Mouse (Mus musculus) hindbrain, embryonic 10.5 days (tissue): ENCODE data around the gene Olfr1424. TPM values are rescaled to one million over a fixed set of nuclear protein-coding genes. Genes with fewer than 3 reads are reported as not detected.
"Not testable (repeated sequence)": the region's sequence is repeated elsewhere in the genome, so short reads cannot be mapped to it uniquely, and the experiment has no call there.

Experiments
- DNase-seq: peaks from one replicate; pipeline ENCODE4 v3.0.0-alpha.2; 2017; ENCODE audit warnings: low spot score
- H3K27ac ChIP-seq: fragments of 300-500 bp; sonication (generic); 2 replicates; pipeline ENCODE4 v1.5.1; 2016; ENCODE audit warnings: mild to moderate bottlenecking, moderate library complexity
- H3K27me3 ChIP-seq: fragments of 300-500 bp; sonication (generic); 2 replicates; pipeline ENCODE4 v1.6.1; 2016; ENCODE audit warnings: mild to moderate bottlenecking; ENCODE audit not compliant: poor library complexity, insufficient read depth, severe bottlenecking
- H3K36me3 ChIP-seq: fragments of 300-500 bp; sonication (generic); 2 replicates; pipeline ENCODE4 v1.6.1; 2016; ENCODE audit warnings: mild to moderate bottlenecking, moderate library complexity
- H3K4me1 ChIP-seq: fragments of 300-500 bp; sonication (generic); replicated peaks from 2 replicates; pipeline ENCODE4 v1.6.1; 2016; ENCODE audit warnings: mild to moderate bottlenecking
- H3K4me3 ChIP-seq: fragments of 300-500 bp; sonication (generic); 2 replicates; pipeline ENCODE4 v1.5.1; 2016; ENCODE audit warnings: mild to moderate bottlenecking, moderate library complexity
- H3K9me3 ChIP-seq: fragments of 300-500 bp; sonication (generic); 2 replicates; pipeline ENCODE4 v1.6.1; 2016; ENCODE audit warnings: mild to moderate bottlenecking, moderate library complexity
- WGBS: fragments of 180-500 bp; shearing (Covaris S2); methylation state at CpG from one replicate; pipeline ENCODE4 v1.1.7; 2016; 5-methylcytosine and 5-hydroxymethylcytosine counted together
- polyA plus RNA-seq: library from polyadenylated mRNA; unstranded; fragments of >200 nt; fragmentation: Nextera tagmentation; extraction: Ambion mirVana; gene quantifications from 2 replicates; pipeline ENCODE4 v1.2.1, GENCODE M21; 2016

Olfr1424 gene
- not detected in 2 replicates for polyA plus RNA-seq

DNA sequence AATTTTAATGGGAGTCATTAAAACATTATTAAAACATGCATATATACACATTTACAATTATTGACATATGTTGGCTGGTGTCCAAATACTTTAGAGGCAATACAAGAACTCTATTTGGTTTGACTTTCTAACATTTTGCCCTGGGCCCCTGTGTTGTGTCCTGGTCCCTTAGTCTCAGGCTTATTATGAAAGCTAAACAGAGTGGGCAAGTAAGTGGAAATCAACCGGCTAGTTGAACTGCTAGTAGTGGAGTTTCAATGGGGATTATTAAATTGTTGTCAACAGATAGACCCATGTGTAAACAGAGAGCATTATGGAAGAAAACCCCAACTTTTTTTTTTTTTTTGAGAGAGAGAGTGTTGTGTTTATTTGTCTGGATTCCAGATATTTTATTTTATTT is at the start of gene Olfr1424:
Olfr1424 (minus strand) TSS at position 101 of the 400 bp plus-strand sequence.
- not testable (repeated sequence) for H3K9me3 ChIP-seq, H3K36me3 ChIP-seq, H3K27me3 ChIP-seq, H3K27ac ChIP-seq, H3K4me3 ChIP-seq, DNase-seq, H3K4me1 ChIP-seq
- WGBS: 88% methylated on average over 1 of the region's 1 CpGs

DNA sequence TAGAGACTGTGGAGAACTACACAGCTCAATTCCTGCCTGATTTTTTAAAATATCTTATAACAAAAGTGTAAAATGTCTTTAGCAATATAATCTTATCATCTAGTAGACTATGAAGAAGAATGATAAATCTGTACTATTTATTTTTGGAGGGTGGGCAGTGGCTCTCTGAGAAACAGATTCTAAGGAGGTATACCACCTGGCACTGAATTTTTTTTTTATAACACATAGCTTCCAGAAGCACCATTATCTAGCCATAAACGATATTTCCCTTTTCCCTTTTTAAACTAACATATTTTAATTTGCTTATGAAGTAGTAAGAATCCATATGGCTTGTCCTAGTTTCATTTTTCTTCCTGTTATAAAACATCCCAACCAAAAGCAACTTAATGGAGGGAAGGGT is 42.1 kb upstream of the Olfr1424 start:
- H3K36me3 ChIP-seq: no peaks in the 10 kb centered on the region
- no peak for DNase-seq
- no peak overlapping the region for H3K27ac ChIP-seq
- 86% methylated on average over 1 of the region's 1 CpGs for WGBS
- no peak overlapping the region for H3K4me3 ChIP-seq
- no peaks in the 10 kb centered on the region for H3K9me3 ChIP-seq
- H3K4me1 ChIP-seq: no peaks in the 10 kb centered on the region
- H3K27me3 ChIP-seq: no peaks in the 10 kb centered on the region

DNA sequence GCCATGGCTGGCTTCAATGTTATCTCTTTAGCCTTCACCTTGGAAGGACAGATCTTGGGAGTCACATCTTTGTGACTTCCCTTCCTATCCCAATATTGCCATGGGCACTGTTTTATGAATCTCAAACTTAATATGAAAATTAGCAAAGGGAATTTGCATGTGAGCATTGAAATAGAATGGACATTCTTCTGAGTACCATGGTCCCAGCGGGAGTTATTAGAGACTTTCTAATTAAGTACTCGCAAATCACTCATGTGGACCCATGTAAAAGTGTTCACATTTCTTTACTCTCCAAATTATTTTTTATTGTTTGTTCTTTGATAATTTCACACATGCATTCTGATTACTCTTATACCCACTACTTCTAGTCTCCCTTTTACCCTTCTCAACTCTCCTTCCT is 40.8 kb upstream of the Olfr1424 start, which contains the start of gene Olfr1427:
Olfr1427 (minus strand) TSS at position 101 of the 400 bp plus-strand sequence.
- no peak for DNase-seq
- H3K9me3 ChIP-seq: no peaks in the 10 kb centered on the region
- no peaks in the 10 kb centered on the region for H3K36me3 ChIP-seq
- no peaks in the 10 kb centered on the region for H3K27me3 ChIP-seq
- H3K4me1 ChIP-seq: no peaks in the 10 kb centered on the region
- H3K27ac ChIP-seq: no peak within 1 kb of the TSS
- H3K4me3 ChIP-seq: no peak within 1 kb of the TSS
- WGBS: 98% methylated on average over 2 of the region's 2 CpGs

DNA sequence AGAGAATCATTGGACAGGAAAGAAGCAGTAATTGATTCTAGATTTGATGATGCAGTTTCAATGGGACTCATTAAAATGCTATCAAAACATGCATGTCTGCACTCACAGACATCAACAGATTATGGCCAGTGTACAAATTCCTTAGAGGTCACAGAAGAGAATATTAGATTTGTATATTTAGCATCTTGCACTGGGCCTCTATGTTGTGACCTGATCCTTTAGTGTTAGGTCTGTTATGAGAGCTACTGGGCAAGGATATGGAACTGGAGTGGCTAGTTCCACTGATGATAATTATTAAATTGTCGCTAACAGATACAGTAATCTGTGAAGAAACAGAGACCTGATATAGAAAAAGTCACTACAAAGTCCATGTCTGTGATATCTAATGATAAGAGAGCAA is 29.4 kb upstream of the Olfr1424 start, which contains the start of gene Olfr1426:
Olfr1426 (minus strand) TSS at position 101 of the 400 bp plus-strand sequence.
- no peaks in the 10 kb centered on the region for H3K27me3 ChIP-seq
- no peaks in the 10 kb centered on the region for H3K36me3 ChIP-seq
- H3K27ac ChIP-seq: no peak within 1 kb of the TSS
- DNase-seq: no peak
- 76% methylated on average over 1 of the region's 1 CpGs for WGBS
- H3K4me1 ChIP-seq: no peaks in the 10 kb centered on the region
- H3K4me3 ChIP-seq: no peak within 1 kb of the TSS
- H3K9me3 ChIP-seq: no peaks in the 10 kb centered on the region

DNA sequence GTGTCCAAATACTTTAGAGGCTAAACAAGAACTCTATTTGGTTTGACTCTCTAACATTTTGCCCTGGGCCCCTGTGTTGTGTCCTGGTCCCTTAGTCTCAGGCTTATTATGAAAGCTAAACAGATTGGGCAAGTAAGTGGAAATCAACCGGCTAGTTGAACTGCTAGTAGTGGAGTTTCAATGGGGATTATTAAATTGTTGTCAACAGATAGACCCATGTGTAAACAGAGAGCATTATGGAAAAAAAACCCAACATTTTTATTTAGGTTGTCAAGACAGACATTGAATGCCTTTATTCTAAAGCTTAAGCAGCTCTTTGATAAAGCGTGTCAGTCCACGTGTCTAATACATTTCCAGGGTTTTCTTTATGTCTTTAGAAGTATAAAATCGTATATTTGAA is 15.1 kb upstream of the Olfr1424 start, which contains the start of gene Olfr1425:
Olfr1425 (minus strand) TSS at position 101 of the 400 bp plus-strand sequence.
- DNase-seq, H3K9me3 ChIP-seq, H3K4me1 ChIP-seq, H3K4me3 ChIP-seq, H3K27me3 ChIP-seq, H3K36me3 ChIP-seq, H3K27ac ChIP-seq: not testable (repeated sequence)
- WGBS: 91% methylated on average over 4 of the region's 4 CpGs

DNA sequence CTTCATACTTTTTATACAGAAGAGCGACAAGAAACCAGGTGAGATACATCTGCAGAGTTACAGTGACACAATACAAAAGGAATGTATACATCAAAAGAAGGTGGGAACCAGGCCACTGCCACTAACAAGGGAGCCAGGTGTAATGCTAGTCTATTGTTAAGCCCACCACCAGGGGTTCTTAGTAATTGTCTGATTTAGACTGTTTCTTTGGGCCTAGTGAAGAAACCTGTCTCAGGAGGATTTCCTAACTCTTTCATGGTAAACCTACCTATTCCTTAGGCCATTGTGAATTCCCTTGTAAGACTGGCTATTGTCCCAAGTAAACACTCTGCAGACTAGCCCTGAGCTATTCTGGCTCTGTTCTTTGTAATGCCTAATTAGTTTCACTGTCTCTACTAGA is 7.1 kb upstream of the Olfr1424 start:
- not testable (repeated sequence) for H3K9me3 ChIP-seq, H3K36me3 ChIP-seq, H3K27me3 ChIP-seq, DNase-seq, H3K4me1 ChIP-seq, H3K27ac ChIP-seq, H3K4me3 ChIP-seq
- WGBS: 84% methylated on average over 1 of the region's 1 CpGs

DNA sequence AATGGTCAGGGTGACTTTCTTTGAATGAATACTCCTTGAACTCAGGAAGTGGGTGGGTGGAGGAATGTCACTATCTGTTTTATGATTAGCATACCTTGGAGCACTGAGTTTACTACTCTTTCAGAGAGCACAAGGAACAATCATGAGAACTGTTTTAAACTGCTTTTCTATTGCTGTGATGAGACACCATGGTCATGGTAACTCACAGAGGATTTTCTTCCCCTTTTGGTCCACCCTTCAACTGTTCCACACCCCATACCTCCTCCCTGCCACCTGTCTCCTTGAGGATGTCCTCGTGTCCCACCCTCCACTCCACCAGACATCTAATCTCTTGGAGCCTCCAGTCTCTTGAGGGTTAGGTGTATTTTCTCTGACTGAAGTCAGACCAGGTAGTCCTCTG is 5.3 kb upstream of the Olfr1424 start:
- not testable (repeated sequence) for H3K27ac ChIP-seq, H3K4me3 ChIP-seq, H3K27me3 ChIP-seq, DNase-seq, H3K9me3 ChIP-seq, H3K36me3 ChIP-seq, H3K4me1 ChIP-seq
- 54% methylated on average over 1 of the region's 1 CpGs for WGBS

DNA sequence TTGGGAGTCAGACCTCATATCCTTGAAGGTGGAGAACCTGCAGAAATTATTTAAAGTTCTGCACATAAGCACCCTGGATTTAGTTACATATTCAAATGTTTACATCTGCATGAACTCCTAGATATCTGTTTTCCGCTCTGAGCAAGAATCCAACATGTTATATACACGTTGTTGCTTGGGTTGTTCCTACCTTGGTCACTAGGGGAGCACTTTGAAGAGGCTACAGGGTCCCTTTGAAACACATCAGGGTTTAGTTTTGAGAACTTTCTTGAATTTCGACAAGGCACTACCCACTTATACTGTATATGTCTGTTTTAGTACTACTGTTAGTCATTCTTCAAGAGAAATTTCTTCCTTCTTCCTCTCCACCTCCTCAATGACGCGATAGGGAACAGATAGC is 19.3 kb downstream of the Olfr1424 start:
- Histone ChIP-seq H3K27ac (no peak overlapping the region), H3K9me3 (no peaks in the 10 kb centered on the region), H3K27me3 (no peaks in the 10 kb centered on the region), H3K4me3 (no peak overlapping the region), H3K36me3 (no peaks in the 10 kb centered on the region), H3K4me1 (no peaks in the 10 kb centered on the region)
- 83% methylated on average over 5 of the region's 5 CpGs for WGBS
- no peak for DNase-seq

DNA sequence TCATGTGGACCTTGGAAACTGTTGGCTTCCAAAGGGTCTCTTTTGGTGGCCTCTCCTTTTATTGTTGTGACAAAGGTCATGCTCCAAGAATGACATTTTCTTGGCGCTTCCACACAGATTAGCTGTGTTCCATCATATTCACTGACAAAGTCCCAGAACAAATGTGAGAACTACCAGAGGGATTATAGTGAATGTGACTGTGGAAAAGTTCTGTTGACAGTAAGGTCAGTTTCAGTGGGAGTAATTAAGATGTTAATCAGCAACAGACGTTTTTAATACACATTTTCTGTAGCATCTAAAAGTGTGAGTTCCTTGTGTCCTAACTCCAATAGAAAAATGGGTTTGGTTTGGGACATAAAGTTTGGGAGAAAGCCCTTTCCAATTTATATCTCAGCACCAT is 21.3 kb downstream of the Olfr1424 start, which contains the start of gene Olfr1423:
Olfr1423 (minus strand) TSS at position 101 of the 400 bp plus-strand sequence.
- Histone ChIP-seq H3K36me3 (no peaks in the 10 kb centered on the region), H3K9me3 (no peaks in the 10 kb centered on the region), H3K4me3 (no peak within 1 kb of the TSS), H3K27ac (no peak within 1 kb of the TSS), H3K4me1 (no peaks in the 10 kb centered on the region), H3K27me3 (no peaks in the 10 kb centered on the region)
- no peak for DNase-seq
- 68% methylated on average over 2 of the region's 2 CpGs for WGBS

DNA sequence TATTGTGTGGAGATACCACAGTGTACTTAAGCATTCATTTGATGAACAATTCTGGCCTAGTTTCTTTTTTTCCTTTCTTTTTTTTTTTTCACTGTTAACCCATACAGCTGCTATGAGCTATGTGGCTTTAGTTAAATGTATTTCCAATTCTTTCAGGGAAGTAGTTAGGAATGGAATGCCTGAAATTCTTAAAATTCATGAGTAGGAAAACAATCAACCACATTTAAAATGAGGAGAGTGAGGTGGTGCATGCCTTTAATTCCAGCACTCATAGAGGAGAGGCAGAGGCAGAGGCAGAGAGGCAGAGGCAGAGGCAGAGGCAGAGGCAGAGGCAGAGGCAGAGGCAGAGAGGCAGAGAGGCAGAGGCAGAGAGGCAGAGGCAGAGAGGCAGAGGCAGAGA is 24.8 kb downstream of the Olfr1424 start:
- Histone ChIP-seq H3K27me3 (no peaks in the 10 kb centered on the region), H3K36me3 (no peaks in the 10 kb centered on the region), H3K27ac (no peak overlapping the region), H3K4me3 (no peak overlapping the region), H3K4me1 (no peaks in the 10 kb centered on the region), H3K9me3 (no peaks in the 10 kb centered on the region)
- no peak for DNase-seq

DNA sequence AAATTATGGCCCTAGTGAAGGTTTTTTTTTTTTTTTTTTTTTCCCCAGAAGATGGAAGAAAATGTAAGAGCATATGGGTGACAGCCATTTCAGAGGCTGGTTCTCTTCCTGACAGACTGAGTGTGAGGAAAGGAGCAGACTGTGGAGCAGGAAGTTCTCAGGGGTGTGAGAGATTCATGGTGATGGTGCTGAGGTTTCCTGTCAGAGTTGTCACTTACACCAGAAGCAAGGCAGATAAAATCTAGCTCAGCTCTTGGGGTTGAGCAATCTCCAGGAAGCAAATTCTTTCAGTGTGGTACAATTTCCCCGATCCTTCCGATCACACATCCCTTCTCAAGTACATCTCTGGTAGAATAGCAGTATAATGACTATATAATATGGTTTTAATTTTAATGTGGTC is 35.9 kb downstream of the Olfr1424 start:
- no peak overlapping the region for H3K4me3 ChIP-seq
- H3K9me3 ChIP-seq: no peaks in the 10 kb centered on the region
- H3K36me3 ChIP-seq: no peaks in the 10 kb centered on the region
- WGBS: 94% methylated on average over 2 of the region's 2 CpGs
- no peaks in the 10 kb centered on the region for H3K4me1 ChIP-seq
- H3K27me3 ChIP-seq: no peaks in the 10 kb centered on the region
- no peak for DNase-seq
- H3K27ac ChIP-seq: no peak overlapping the region

DNA sequence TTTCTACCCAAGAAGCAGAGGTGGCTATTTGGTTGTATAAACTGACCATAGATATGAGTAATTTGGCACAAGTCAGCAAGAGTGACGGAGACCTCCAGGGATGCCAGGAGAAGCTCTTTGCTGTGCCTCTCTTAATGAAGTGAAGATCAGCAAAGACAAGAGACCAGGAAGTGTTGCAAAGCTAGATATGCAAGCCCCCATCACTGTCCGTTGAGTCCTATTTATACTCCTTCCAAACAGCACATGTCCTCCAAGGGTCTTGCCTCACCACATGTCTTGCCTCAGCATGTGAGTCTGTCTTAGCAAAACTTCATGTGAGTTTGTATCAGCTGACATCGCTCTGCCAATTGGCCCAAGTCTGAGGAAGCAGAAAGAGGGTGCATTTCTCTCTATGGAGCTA is 37.1 kb downstream of the Olfr1424 start:
- Histone ChIP-seq H3K4me3 (no peak overlapping the region), H3K27ac (no peak overlapping the region), H3K27me3 (no peaks in the 10 kb centered on the region), H3K4me1 (no peaks in the 10 kb centered on the region), H3K36me3 (no peaks in the 10 kb centered on the region), H3K9me3 (no peaks in the 10 kb centered on the region)
- 89% methylated on average over 3 of the region's 3 CpGs for WGBS
- no peak for DNase-seq

DNA sequence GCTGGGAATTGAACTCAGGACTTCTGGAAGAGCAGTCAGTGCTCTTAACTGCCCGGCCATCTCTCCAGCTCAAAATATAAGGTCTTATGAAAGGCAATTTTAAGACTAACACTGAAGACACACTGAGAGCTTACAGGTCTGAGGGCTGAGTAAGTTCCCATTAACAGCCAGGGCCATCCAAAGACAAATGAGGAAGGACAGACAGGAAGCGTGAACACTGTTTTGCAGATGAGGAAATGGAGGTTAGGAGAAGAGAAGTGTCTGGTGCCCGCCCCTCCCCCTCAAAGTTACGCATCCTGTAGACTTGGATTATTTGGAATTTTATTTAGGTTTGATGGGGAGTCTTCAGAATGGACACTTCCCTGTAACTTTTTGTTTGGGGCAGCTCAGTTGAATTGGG is 38.3 kb downstream of the Olfr1424 start:
- H3K4me3 ChIP-seq: no peak overlapping the region
- H3K36me3 ChIP-seq: no peaks in the 10 kb centered on the region
- WGBS: 93% methylated on average over 4 of the region's 4 CpGs
- H3K27ac ChIP-seq: no peak overlapping the region
- H3K9me3 ChIP-seq: no peaks in the 10 kb centered on the region
- no peak for DNase-seq
- no peaks in the 10 kb centered on the region for H3K27me3 ChIP-seq
- peaks cover 2% of the 10 kb centered on the region; the same call in 1 of the 2 replicates for H3K4me1 ChIP-seq

DNA sequence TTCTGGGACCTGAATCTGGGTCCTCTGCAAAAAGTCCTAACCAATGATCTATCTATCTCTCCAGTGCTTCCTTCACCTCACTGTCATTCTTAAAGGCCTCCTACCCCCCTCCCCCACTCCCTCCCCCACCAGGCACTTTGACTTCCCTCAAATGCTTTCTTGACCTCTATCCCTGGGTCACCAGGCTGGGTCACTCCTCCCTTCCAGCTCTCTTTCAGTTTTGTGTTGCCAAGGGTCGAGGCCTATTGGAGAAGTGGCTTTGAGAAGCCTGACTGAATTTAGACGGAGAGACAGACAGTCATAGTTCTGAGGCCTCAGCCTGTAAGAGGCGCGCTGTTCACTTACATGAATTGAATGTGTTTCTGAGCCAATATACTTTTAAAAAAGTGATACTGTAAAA is 46.3 kb downstream of the Olfr1424 start:
- Histone ChIP-seq H3K4me1 (peaks cover 6% of the 10 kb centered on the region), H3K9me3 (no peaks in the 10 kb centered on the region), H3K27me3 (no peaks in the 10 kb centered on the region), H3K27ac (no peak overlapping the region), H3K36me3 (no peaks in the 10 kb centered on the region), H3K4me3 (no peak overlapping the region)
- WGBS: 51% methylated on average over 4 of the region's 4 CpGs
- no peak for DNase-seq
